Mouse (Mus musculus): ENCODE results near the gene Lkaaear1. TPM values are rescaled to one million over a fixed set of nuclear protein-coding genes. Genes with fewer than 3 reads are reported as not detected.

The Lkaaear1 gene
- total and polyA plus RNA-seq, 3 experiments: not detected

- H3K9ac ChIP-seq (ENCODE audit: control insufficient read depth, low read depth, low read length, poor library complexity, severe bottlenecking): peak overlapping the region; percentile 85
- peaks cover 6 to 32% of the 10 kb centered on the region in 2 experiments for H3K4me1 ChIP-seq (ENCODE audit: control insufficient read depth in 1 of 2, insufficient read depth in 2 of 2, low read length in 2 of 2)
- peak overlapping the region; percentile 60 to 72 for H3K4me3 ChIP-seq (ENCODE audit: control insufficient read depth in 1 of 2, insufficient read depth in 1 of 2, low read depth in 2 of 2, low read length in 2 of 2)
- H3K36me3 ChIP-seq (ENCODE audit: control insufficient read depth in 1 of 2, insufficient read depth in 2 of 2, low read length in 2 of 2): peaks cover 0 to 23% of the 10 kb centered on the region in 2 experiments; a peak in 2 of 4 replicates
- H3K9me3 ChIP-seq (replicated peaks; ENCODE audit: insufficient read depth, low read length): no peaks in the 10 kb centered on the region
- peak overlapping the region; percentile 22 for H3K27ac ChIP-seq (ENCODE audit: control insufficient read depth, low read depth, low read length)
- H3K27me3 ChIP-seq (ENCODE audit: control insufficient read depth in 1 of 2, insufficient read depth in 2 of 2, low read length in 2 of 2): no peaks in the 10 kb centered on the region
- peak; percentile 77 for DNase-seq (ENCODE audit: low read depth, low spot score)
- TF ChIP-seq MAZ (IDR thresholded peaks at IDR 0.05; ENCODE audit: low read depth, low read length): no peak
- TF ChIP-seq TBP (IDR thresholded peaks at IDR 0.05; ENCODE audit: low read depth, low read length): 0 out of 2 replicates have a peak, but pooled peaks have one; percentile 6
- peaks cover 6% of the 10 kb centered on the region; the same call in 1 of the 2 replicates for H3K79me2 ChIP-seq (ENCODE audit: control insufficient read depth, insufficient read depth, low read length, poor library complexity)
Measured at GRCm38 (mm10) chr2:181680716-181681117, 17.5 kb downstream of the Lkaaear1 start.

DNA sequence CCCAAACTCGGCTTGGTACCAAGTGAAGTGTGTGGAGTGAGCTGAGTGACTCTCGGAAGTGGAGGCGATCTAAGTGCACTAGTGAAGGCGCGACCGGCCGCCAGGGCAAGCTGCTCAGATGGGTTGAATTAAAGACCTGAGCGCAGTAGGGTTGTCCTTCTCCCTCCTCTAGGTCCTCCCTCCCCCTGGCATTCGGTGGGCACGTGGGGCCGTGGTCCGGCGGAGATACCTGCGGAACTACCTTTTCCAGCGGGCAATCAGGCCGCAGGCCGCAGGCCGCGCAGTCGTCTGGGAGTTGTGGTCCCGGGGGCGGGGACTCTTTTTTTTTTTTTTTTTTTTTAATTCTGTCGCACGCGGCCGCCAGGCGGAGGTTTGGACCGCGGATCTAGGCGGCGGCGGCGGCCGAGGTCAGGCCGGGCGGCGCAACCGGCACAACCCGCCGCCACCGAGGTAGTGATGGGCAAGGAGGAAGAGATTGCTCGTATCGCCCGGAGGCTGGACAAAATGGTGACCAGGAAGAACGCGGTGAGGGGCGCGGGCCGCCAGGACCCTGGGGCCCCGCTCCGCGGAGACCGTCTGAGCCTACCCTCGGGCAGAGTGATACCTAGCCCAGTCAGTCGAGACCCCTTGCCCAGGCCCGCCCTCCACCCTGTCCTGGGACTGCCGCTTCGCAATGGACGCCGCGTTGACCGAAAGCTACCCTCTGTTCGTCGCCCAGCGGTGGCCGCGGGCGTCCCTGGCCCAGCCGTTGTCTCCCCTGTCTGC, 18.1 kb downstream of the Lkaaear1 start, which contains the start of gene Tcea2:
Tcea2 (plus strand) TSS at position 360 of the 765 bp plus-strand sequence.
- peak; percentile 83 for DNase-seq (ENCODE audit: low read depth, low spot score)
- H3K27ac ChIP-seq (ENCODE audit: control insufficient read depth, low read depth, low read length): peak within 1 kb of the TSS; percentile 55
- peaks cover 3 to 32% of the 10 kb centered on the region in 2 experiments for H3K4me1 ChIP-seq (ENCODE audit: control insufficient read depth in 1 of 2, insufficient read depth in 2 of 2, low read length in 2 of 2)

More for the DNA sequence above, 18.1 kb downstream of the Lkaaear1 start, which contains the start of gene Tcea2:
- H3K79me2 ChIP-seq (ENCODE audit: control insufficient read depth, insufficient read depth, low read length, poor library complexity): peaks cover 6% of the 10 kb centered on the region; the same call in 1 of the 2 replicates
- H3K9ac ChIP-seq (ENCODE audit: control insufficient read depth, low read depth, low read length, poor library complexity, severe bottlenecking): peak within 1 kb of the TSS; percentile 85
- peak within 1 kb of the TSS; percentile 60 to 72 for H3K4me3 ChIP-seq (ENCODE audit: control insufficient read depth in 1 of 2, insufficient read depth in 1 of 2, low read depth in 2 of 2, low read length in 2 of 2)
- H3K9me3 ChIP-seq (replicated peaks; ENCODE audit: insufficient read depth, low read length): no peaks in the 10 kb centered on the region
- peaks cover 0 to 19% of the 10 kb centered on the region in 2 experiments; a peak in 2 of 4 replicates for H3K36me3 ChIP-seq (ENCODE audit: control insufficient read depth in 1 of 2, insufficient read depth in 2 of 2, low read length in 2 of 2)
- peak in 2 of 3 experiments; percentile 15 to 32; a peak in 4 of 6 replicates for TF ChIP-seq CTCF (IDR thresholded peaks at IDR 0.05 in 2 of 3, conservative IDR thresholded peaks at IDR 0.05 in 1 of 3; ENCODE audit: control insufficient read depth in 1 of 3, insufficient read depth in 1 of 3, low read depth in 2 of 3, low read length in 3 of 3, poor library complexity in 1 of 3, severe bottlenecking in 1 of 3)
- TF ChIP-seq POLR2A (IDR thresholded peaks at IDR 0.05; ENCODE audit: control insufficient read depth in 1 of 2, insufficient read depth in 1 of 2, low read depth in 1 of 2, low read length in 2 of 2, poor library complexity in 1 of 2): peak; percentile 69 to 70; a peak in 3 of 4 replicates
- peak; percentile 71 for TF ChIP-seq TCF12 (IDR thresholded peaks at IDR 0.05; ENCODE audit: low read depth, low read length)
- TF ChIP-seq ZNF384 (IDR thresholded peaks at IDR 0.05; ENCODE audit: low read depth, low read length): peak; percentile 99
- TF ChIP-seq RAD21 (IDR thresholded peaks at IDR 0.05; ENCODE audit: low read depth, low read length): no peak; the same call in 1 of the 2 replicates
- peak; percentile 28; the same call in 1 of the 2 replicates for TF ChIP-seq SMC3 (IDR thresholded peaks at IDR 0.05; ENCODE audit: low read depth, low read length)
- no peak for TF ChIP-seq GATA1 (IDR thresholded peaks at IDR 0.05; ENCODE audit: low read depth, low read length)
- peak; percentile 51; the same call in 1 of the 2 replicates for TF ChIP-seq ELF1 (IDR thresholded peaks at IDR 0.05; ENCODE audit: low read depth, low read length)
- TF ChIP-seq NELFE (IDR thresholded peaks at IDR 0.05; ENCODE audit: low read depth, low read length): peak; percentile 80
- peak; percentile 79 for TF ChIP-seq USF1 (IDR thresholded peaks at IDR 0.05; ENCODE audit: low read depth, low read length)
- TF ChIP-seq MAX (IDR thresholded peaks at IDR 0.05; ENCODE audit: low read length): peak; percentile 87
- TF ChIP-seq ZC3H11A (IDR thresholded peaks at IDR 0.05; ENCODE audit: low read depth, low read length): no peak
- peak; percentile 80; the same call in 1 of the 2 replicates for TF ChIP-seq ZKSCAN1 (IDR thresholded peaks at IDR 0.05; ENCODE audit: low read depth, low read length)
- TF ChIP-seq MXI1 (IDR thresholded peaks at IDR 0.05; ENCODE audit: low read depth, low read length): peak; percentile 93
- TF ChIP-seq ZMIZ1 (IDR thresholded peaks at IDR 0.05; ENCODE audit: low read depth, low read length): peak; percentile 61; the same call in 1 of the 2 replicates
- TF ChIP-seq NRF1 (IDR thresholded peaks at IDR 0.05; ENCODE audit: insufficient read depth, low read depth, low read length, poor library complexity, severe bottlenecking): peak; percentile 41; the same call in 1 of the 2 replicates
- no peak for TF ChIP-seq CHD2 (IDR thresholded peaks at IDR 0.05; ENCODE audit: low read length)
- TF ChIP-seq TAL1 (IDR thresholded peaks at IDR 0.05; ENCODE audit: low read length): no peak
- TF ChIP-seq KAT2A (conservative IDR thresholded peaks at IDR 0.05; ENCODE audit: low read depth, low read length): peak; percentile 75; the same call in 1 of the 2 replicates
- peak; percentile 63; the same call in 1 of the 2 replicates for TF ChIP-seq ETS1 (IDR thresholded peaks at IDR 0.05; ENCODE audit: low read depth, low read length)
- peak; percentile 90 for TF ChIP-seq MYC (IDR thresholded peaks at IDR 0.05; ENCODE audit: low read depth, low read length)
- TF ChIP-seq BHLHE40 (IDR thresholded peaks at IDR 0.05; ENCODE audit: borderline replicate concordance, low read depth, low read length): 0 out of 2 replicates have a peak, but pooled peaks have one; percentile 39
- TF ChIP-seq HCFC1 (IDR thresholded peaks at IDR 0.05; ENCODE audit: low read depth, low read length): peak; percentile 95
- TF ChIP-seq SIN3A (IDR thresholded peaks at IDR 0.05; ENCODE audit: low read length): peak; percentile 92
- TF ChIP-seq MAFK (IDR thresholded peaks at IDR 0.05; ENCODE audit: borderline replicate concordance, low read depth, low read length): no peak
- no peak for TF ChIP-seq USF2 (IDR thresholded peaks at IDR 0.05; ENCODE audit: borderline replicate concordance in 1 of 2, insufficient read depth in 1 of 2, low read depth in 1 of 2, low read length in 2 of 2)
- no peak for TF ChIP-seq POLR2AphosphoS5 (IDR thresholded peaks at IDR 0.05; ENCODE audit: borderline replicate concordance, low read depth, low read length)
- no peaks in the 10 kb centered on the region for H3K27me3 ChIP-seq (ENCODE audit: control insufficient read depth in 1 of 2, insufficient read depth in 2 of 2, low read length in 2 of 2)

All from MEL (cell line).